Mouse (Mus musculus) heart, adult 2 months (tissue): ENCODE results near the gene AI597479. TPM values are rescaled to one million over a fixed set of nuclear protein-coding genes. Genes with fewer than 3 reads are reported as not detected.
A peak's percentile ranks its signal among the peaks of the same experiment; 100 is the strongest.

Source experiments
- DNase-seq, 2 experiments: peaks; one replicate each; pipeline ENCODE4 v3.0.0; 2021
- H3K27ac ChIP-seq: fragments of 200-600 bp; 2 replicates; pipeline ENCODE4 v1.8.1; 2022
- H3K27me3 ChIP-seq: fragments of 200-500 bp; 2 replicates; pipeline ENCODE4 v1.6.1; 2012; ENCODE audit warnings: mild to moderate bottlenecking, low read length, inconsistent platforms, mixed read lengths; ENCODE audit not compliant: control insufficient read depth, insufficient read depth
- H3K36me3 ChIP-seq: fragments of 200-500 bp; 2 replicates; pipeline ENCODE4 v1.6.1; 2012; ENCODE audit warnings: low read length, inconsistent platforms; ENCODE audit not compliant: control insufficient read depth, insufficient read depth
- H3K4me1 ChIP-seq: fragments of 200-500 bp; 2 replicates; pipeline ENCODE4 v1.6.1; 2011; ENCODE audit warnings: low read length; ENCODE audit not compliant: control insufficient read depth, insufficient read depth
- H3K4me3 ChIP-seq: fragments of 200-600 bp; 2 replicates; pipeline ENCODE4 v1.8.1; 2022
- H3K79me2 ChIP-seq: fragments of 200-500 bp; replicated peaks from 2 replicates; pipeline ENCODE4 v1.6.1; 2012; ENCODE audit warnings: mild to moderate bottlenecking, inconsistent platforms, low read length, moderate library complexity, mixed read lengths; ENCODE audit not compliant: control insufficient read depth, insufficient read depth
- H3K9ac ChIP-seq: fragments of 200-500 bp; 2 replicates; pipeline ENCODE4 v1.6.1; 2012; ENCODE audit warnings: low read depth, mild to moderate bottlenecking, control low read depth, inconsistent platforms, low read length, mixed read lengths
- CTCF ChIP-seq: fragments of 200-600 bp; IDR thresholded peaks from 2 replicates; pipeline ENCODE4 v1.8.1; 2022; ENCODE audit warnings: antibody characterized with exemption, mild to moderate bottlenecking, moderate library complexity
- EP300 ChIP-seq: fragments of 200-500 bp; IDR thresholded peaks from 2 replicates; pipeline ENCODE4 v1.6.1; 2011; ENCODE audit warnings: low read depth, low read length, control low read depth; ENCODE audit not compliant: insufficient read depth
- POLR2A ChIP-seq: fragments of 200-500 bp; IDR thresholded peaks from 2 replicates; pipeline ENCODE4 v1.6.1; 2011; ENCODE audit warnings: mild to moderate bottlenecking, low read depth, low read length, control low read depth; ENCODE audit not compliant: insufficient read depth
- WGBS: fragments of 180-500 bp; shearing (Covaris S2); methylation state at CpG from one replicate; pipeline ENCODE4 v1.1.7; 2018; 5-methylcytosine and 5-hydroxymethylcytosine counted together
- intact Hi-C: fragments of 180-260 bp; cut with DNase I; formaldehyde crosslinking; loops from one replicate; pipeline ENCODE4 v1.15.1; 2025
- polyA plus RNA-seq: library from polyadenylated mRNA; depleted of rRNA; stranded (reverse); fragments of >200 nt; gene quantifications from 2 replicates; pipeline ENCODE4 v1.2.3, GENCODE M21; 2012
- total RNA-seq, 2 experiments: library from RNA; stranded (reverse); gene quantifications; 2 replicates each; pipeline ENCODE4 v1.2.3; 2021

AI597479 gene
- total and polyA plus RNA-seq, 3 experiments: 8.4 to 21.1 (median 20.3) TPM

DNA sequence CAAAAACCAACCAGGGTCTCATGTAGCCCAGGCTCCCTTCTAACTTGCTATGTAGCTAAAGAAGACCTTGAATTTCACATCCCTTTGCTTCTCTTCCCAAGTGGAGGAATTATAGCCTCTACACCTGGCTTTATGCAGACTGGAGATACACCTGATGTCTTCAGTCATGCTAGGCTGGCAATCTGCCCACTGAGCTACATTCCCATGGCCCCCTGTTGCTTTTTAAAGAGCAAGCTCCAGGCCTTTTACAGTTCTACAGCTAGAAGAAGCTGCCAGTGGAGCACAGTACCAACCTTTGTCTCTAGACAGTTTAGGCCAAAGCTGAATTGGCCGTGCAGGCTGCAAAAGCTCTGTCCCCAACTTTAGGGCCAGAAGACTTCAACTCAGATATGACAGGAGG is 8.1 kb upstream of the AI597479 start:
- DNase-seq: no peak
- H3K4me3 ChIP-seq: no peak overlapping the region
- 72% methylated on average over 1 of the region's 1 CpGs for WGBS
- no peak overlapping the region for H3K9ac ChIP-seq
- no peak overlapping the region for H3K27ac ChIP-seq
- intact Hi-C loops: loop anchor here (10.0 kb wide), 4 partner anchors 236 to 1014 kb away; partner anchors contain the start of genes Mrps9, Nck2, Tex30 and Tpp2
- H3K27me3 ChIP-seq: no peaks in the 10 kb centered on the region
- peaks cover 7% of the 10 kb centered on the region for H3K79me2 ChIP-seq
- H3K4me1 ChIP-seq: peaks cover 7% of the 10 kb centered on the region
- no peak for TF ChIP-seq CTCF
- TF ChIP-seq EP300: no peak
- TF ChIP-seq POLR2A: no peak
- H3K36me3 ChIP-seq: peaks cover 3% of the 10 kb centered on the region; the same call in 1 of the 2 replicates

GRCm38 (mm10) chr1:43091306-43092055 is 7.0 kb upstream of the AI597479 start:
- Histone ChIP-seq H3K27me3 (no peaks in the 10 kb centered on the region), H3K4me3 (peak overlapping the region; percentile 80), H3K79me2 (peaks cover 5% of the 10 kb centered on the region; the same call in 1 of the 2 replicates), H3K4me1 (peaks cover 7% of the 10 kb centered on the region), H3K9ac (peak overlapping the region; percentile 83), H3K36me3 (peaks cover 3% of the 10 kb centered on the region; the same call in 1 of the 2 replicates), H3K27ac (peak overlapping the region; percentile 86)
- WGBS: 34% methylated on average over 13 of the region's 13 CpGs
- DNase-seq: peak; percentile 10 to 27
- intact Hi-C loops: loop anchor here (10.0 kb wide), 4 partner anchors 237 to 1013 kb away; partner anchors contain the start of genes Mrps9, Nck2, Tex30 and Tpp2
- no peak for TF ChIP-seq POLR2A
- no peak for TF ChIP-seq CTCF
- TF ChIP-seq EP300: no peak

- intact Hi-C loops: loop anchor here (10.0 kb wide), 4 partner anchors 238 to 1012 kb away; partner anchors contain the start of genes Mrps9, Nck2, Tex30 and Tpp2
- Histone ChIP-seq H3K4me3 (peak overlapping the region; percentile 80), H3K9ac (peak overlapping the region; percentile 97), H3K4me1 (peaks cover 7% of the 10 kb centered on the region), H3K27me3 (no peaks in the 10 kb centered on the region), H3K27ac (peak overlapping the region; percentile 86), H3K36me3 (peaks cover 3% of the 10 kb centered on the region; the same call in 1 of the 2 replicates), H3K79me2 (peaks cover 5% of the 10 kb centered on the region; the same call in 1 of the 2 replicates)
- DNase-seq: peak; percentile 87 to 90
- TF ChIP-seq CTCF (no peak), POLR2A (peak; percentile 57; the same call in 1 of the 2 replicates)
- 2% methylated on average over 102 of the region's 102 CpGs for WGBS
These were observed 6.2 kb upstream of the AI597479 start for GRCm38 (mm10) chr1:43092056-43093015.

DNA sequence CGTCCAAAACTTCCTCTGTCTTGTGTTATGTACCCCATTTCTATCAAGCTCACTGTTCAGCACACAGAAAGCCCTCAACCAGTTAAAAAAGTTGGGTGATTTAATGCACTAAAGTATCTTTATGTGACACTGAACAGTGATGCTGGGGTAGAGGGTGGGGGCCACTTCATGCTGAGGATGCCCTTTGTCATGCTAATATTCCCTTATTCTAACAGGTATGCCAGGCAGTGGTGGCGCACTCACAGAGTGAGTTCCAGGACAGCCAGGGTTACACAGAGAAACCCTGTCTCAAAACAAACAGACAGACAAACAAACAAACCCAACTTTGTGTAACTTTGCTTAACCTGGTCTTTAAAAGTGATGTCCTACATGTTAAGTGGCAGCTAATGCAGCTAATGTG is 4.3 kb upstream of the AI597479 start:
- H3K79me2 ChIP-seq: no peaks in the 10 kb centered on the region
- intact Hi-C loops: loop anchor here (10.0 kb wide), 4 partner anchors 239 to 1011 kb away; partner anchors contain the start of genes Mrps9, Nck2, Tex30 and Tpp2
- no peak for TF ChIP-seq POLR2A
- TF ChIP-seq EP300: no peak
- no peak for TF ChIP-seq CTCF
- H3K9ac ChIP-seq: no peak overlapping the region
- no peak overlapping the region for H3K4me3 ChIP-seq
- no peak overlapping the region for H3K27ac ChIP-seq
- no peaks in the 10 kb centered on the region for H3K27me3 ChIP-seq
- no peak for DNase-seq
- peaks cover 7% of the 10 kb centered on the region for H3K4me1 ChIP-seq
- peaks cover 3% of the 10 kb centered on the region; the same call in 1 of the 2 replicates for H3K36me3 ChIP-seq
- 96% methylated on average over 2 of the region's 2 CpGs for WGBS

DNA sequence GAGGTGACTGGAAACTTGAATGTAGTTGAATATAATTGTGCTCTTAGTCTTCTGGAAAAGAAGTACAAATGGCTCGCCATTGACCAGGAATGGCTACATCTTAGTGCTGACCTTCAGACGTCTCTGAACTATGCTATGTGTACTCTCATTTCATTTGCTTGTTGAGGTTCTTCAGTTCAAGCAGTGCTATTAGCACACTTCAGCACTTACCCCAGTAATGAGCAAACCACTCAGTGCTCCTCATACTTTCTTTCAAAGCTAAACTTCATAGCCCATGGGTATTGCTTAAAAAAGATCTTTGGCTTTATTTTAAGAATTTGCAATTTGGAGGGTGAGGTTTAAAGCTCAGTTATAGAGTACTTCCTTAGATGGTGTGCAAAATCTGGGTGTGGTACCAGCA is 10.2 kb downstream of the AI597479 start:
- Histone ChIP-seq H3K9ac (no peak overlapping the region), H3K27ac (no peak overlapping the region), H3K36me3 (peaks cover 2% of the 10 kb centered on the region), H3K27me3 (no peaks in the 10 kb centered on the region), H3K4me1 (peaks cover 1% of the 10 kb centered on the region), H3K4me3 (no peak overlapping the region), H3K79me2 (no peaks in the 10 kb centered on the region)
- DNase-seq: no peak
- intact Hi-C loops: no loop called here
- 85% methylated on average over 2 of the region's 2 CpGs for WGBS
- TF ChIP-seq POLR2A: no peak
- no peak for TF ChIP-seq CTCF
- TF ChIP-seq EP300: no peak
